Mouse (Mus musculus): ENCODE measurements around the gene Olfml3.

- TF ChIP-seq GATA1 (IDR thresholded peaks at IDR 0.05; ENCODE audit: borderline replicate concordance, low read length) (no peak), FLI1 (IDR thresholded peaks at IDR 0.05; ENCODE audit: low read length) (no peak)
These were observed 1.8 kb downstream of the Olfml3 start for GRCm38 (mm10) chr3:103735776-103736600.
